Mouse (Mus musculus): ENCODE results near the gene Colq. TPM values are rescaled to one million over a fixed set of nuclear protein-coding genes. Genes with fewer than 3 reads are reported as not detected.

The Colq gene
- total RNA-seq, 2 experiments from 2014 or later, result not detected

DNA sequence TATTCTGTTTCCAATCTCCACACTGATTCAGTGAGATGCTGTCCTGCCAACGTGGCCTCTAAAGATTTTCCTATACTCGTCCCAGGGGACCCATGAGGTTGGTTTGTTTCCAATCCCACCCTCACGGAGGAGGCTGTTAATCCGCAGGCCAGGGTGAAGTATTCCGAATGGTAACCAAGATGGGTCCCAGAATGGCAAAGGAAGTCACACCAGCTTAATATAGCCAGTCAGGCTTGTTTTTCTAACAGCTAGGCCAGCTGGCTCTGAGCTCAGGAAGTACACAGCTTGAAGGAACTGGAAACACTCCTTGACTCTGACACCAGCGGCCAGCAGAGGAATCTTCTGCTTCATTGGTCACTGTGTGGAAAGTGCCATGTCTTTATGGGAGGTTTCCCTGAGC, 53.8 kb downstream of the Colq start:
- ATAC-seq (replicated peaks; ENCODE audit: low FRiP score, poor library complexity, severe bottlenecking), result no peak

DNA sequence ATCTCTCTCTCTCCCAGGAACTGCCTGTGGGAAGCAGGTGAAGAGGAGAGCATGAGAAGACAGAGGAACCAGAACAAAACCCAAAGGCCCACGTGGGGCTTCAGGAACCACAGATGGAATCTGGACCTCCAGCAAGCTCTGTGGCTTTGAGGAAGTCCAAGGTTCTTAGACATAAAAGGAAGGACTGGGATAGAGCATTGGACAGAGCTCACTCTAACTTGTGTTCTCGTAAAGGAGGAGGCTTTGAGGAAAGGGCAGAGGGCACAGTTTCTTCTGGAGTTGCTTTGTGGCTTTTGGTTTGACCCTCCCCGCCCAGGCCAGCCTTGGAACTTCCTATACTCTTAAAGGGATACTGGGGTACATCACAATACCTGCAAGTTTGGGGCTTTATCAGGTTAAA, 58.5 kb downstream of the Colq start:
- ATAC-seq (replicated peaks; ENCODE audit: low FRiP score, poor library complexity, severe bottlenecking), result no peak

DNA sequence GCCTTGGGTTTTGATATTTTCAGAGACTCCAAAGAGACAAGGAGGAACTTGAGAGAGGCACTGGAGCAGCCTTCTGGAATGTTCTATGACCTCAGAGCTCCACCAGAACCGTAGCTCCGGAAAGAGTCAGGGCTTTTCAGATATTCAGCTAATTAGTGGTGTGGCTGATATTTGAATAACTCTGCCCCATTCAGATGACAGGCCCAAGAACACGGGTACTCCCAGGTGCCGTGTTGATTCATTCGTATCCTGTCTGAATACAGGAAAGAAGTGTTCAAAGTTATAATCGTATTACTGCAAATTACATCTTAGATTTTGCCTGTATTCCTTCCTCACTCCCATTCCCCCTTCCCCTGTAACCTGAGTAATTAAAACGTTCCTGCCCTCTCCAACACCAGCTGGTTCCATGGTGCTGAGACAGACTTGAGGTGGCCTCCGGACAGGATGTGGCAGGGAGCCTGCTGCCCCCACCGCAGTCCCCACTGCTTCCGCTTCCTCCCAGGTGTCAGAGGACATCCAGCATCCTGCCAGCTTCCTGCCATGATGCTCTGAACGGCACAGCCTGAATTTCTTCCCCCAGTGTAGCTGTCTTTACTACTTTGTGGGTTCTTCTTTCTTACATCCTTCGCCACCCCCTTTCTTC, 59.5 kb downstream of the Colq start:
- ATAC-seq (replicated peaks; ENCODE audit: low FRiP score, poor library complexity, severe bottlenecking), result no peak

DNA sequence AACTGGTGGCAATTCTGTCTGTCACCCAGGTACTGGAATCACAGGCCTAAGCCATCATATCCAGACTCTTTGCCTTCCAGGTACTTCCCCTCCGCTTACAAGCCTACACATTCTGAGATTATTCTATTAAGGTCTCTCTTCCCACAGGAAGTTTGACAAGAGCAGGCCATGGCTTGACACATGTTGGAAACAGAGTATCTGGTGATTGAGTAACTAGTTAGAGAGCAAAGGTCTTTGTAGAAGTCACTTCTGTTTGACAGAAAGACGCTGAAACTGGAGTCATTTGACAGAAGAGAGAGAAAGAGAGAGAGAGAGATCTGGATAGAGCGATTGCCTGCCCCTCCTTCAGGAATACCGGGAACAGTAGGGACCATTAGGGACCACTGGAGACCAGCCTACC, 60.3 kb downstream of the Colq start:
- no peak for ATAC-seq (replicated peaks; ENCODE audit: low FRiP score, poor library complexity, severe bottlenecking)

DNA sequence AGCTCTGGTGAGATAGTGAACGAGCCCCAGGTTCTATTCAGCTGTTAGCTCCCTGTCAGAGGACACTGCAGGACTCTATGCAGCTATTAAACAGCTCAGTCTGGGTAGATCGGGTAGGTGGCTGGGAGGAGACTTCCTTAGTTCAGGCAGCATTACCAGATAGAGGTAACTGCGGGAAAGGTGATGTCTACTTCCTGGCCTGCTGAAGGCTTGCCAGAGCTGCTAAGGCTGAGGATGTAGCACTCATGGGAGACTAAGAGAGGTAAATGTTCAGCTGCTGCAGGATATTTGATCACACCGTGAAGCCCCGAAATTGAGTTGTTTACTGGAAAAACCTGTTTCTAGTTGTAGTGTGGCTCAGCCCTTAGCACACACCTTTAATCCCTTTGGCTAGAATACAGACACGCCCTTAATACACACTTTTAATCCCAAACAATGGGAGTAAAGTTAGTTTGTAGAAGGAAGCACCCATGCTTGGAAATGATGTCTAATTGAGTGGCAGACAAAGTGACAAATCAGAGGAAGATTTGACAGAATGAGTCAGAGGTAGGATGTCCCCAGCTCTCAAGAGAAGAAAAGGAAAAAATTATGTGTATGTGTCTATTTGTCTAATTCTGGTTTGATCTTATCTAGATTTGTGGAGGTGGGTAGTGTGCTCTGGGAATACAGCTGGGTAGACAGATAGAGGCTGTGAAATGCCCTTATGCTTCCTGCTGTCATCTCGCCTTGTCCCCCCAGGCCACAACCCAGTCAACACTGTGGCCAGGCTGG, 65.9 kb downstream of the Colq start:
- no peak for ATAC-seq (replicated peaks; ENCODE audit: low FRiP score, poor library complexity, severe bottlenecking)

DNA sequence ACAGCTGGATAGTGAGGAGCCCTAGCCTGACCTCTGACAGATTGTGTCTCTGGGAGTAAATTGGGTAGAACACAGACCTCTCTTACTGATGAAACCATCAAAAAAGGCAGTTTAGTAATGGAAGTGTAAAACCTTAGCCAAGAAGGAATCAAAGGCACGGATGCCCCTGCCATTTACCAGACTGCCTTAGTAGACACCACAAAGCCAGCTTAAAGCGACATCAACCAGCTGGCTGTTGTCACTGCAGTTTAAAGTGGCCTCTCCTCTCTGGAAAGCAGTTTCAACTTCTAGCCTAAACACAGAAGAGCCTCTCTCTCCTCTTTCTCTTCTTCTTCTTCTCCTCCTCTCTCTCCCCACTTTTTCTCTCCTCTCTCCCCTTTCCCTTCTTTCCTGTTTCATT, 69.8 kb downstream of the Colq start:
- ATAC-seq (replicated peaks; ENCODE audit: low FRiP score, poor library complexity, severe bottlenecking), result no peak

DNA sequence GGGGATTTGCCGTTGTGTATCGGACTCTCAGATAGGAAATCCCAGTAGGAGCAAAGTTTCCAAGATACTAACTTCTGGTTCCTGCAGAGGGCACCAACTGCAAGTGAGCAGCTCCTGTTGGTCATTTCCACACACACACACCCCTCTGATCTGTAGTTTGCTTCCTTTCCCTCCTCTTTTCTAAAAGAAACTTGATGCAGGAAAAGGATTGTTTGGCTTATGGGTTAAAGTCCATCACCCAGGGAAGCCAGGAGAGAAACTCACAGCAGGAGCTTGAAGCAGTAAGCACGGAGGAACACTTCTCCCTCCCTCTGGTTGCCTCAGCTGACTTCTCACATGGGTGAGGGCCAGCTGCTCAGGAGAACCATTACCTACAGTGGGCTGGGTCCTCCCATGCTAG, 72.0 kb downstream of the Colq start:
- no peak for ATAC-seq (replicated peaks; ENCODE audit: low FRiP score, poor library complexity, severe bottlenecking)

DNA sequence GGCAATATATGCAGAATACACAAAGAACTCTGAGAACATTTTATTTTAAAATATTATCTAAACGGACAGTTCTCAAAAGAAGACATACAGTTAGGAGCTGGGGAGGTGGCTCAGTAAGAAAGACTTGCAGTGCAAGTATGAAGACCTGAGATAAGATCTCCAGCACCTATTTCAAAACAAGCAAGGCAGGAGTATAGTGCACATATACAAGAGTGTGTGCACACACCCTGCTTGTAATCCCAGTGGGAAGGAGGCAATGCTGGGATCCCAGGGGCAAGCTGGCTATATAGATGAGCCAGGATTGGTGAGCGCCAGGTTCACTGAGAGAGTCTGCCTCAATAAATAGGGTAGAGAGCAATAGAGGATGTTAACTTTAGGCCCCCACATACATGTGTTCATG, 75.2 kb downstream of the Colq start:
- no peak for ATAC-seq (replicated peaks; ENCODE audit: low FRiP score, poor library complexity, severe bottlenecking)

DNA sequence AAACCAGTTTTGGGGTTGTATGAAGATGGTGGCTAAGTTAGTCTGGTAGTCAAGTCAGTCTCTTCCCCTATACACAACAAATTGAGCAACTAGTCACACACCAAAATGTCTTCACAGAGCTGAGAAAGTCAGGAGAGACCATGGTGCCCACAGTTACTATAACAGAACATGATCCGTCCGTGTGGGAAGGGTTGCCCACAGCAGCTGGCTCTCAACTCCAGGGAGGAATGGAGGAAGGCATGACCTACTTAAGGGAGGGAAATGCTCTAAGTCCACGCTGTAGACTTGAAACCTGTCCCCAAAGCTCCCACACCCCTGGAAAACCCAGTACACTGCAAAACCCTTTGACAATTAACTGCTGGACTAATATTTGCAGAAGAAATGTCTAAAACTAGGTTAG, 80.8 kb downstream of the Colq start:
- no peak for ATAC-seq (replicated peaks; ENCODE audit: low FRiP score, poor library complexity, severe bottlenecking)

DNA sequence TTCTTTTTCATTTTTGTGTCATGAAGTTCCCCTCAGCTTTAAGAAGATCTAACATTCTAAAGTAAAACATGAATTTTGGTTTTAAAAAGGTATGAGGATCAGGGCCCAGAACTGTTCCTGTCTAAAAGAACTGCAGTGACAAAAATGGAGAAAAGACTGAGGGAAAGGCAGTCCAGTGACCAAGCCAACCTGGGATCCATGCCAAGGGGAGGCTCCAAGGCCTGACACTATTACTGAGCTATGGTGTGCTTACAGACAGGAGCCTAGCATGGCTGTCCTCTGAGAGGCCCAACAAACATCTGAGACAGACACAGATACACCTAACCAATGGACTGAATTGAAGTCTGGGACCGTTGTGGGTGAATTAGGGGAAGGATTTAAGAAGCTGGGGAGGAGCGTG, 81.2 kb downstream of the Colq start:
- ATAC-seq (replicated peaks; ENCODE audit: low FRiP score, poor library complexity, severe bottlenecking), result no peak

DNA sequence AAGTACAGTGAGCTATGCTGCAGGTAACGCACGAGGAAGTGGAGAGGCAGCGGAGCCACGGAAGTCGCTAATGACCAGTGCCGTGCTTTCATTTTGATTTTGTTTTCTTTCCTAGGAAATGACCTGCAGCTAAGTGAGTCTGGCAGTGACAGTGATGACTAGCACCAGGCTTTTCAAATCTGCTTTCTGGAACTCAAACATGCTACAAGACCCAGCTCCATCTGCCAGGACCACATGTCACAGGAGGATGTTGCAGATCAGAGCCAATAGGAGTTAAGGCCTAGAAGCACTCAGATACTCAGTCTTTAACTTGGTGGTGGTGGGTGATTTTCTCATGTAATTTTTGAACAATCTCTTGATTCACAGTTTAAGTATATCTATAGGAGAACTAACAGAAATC, 84.7 kb downstream of the Colq start:
- ATAC-seq (replicated peaks; ENCODE audit: low FRiP score, poor library complexity, severe bottlenecking), result no peak

DNA sequence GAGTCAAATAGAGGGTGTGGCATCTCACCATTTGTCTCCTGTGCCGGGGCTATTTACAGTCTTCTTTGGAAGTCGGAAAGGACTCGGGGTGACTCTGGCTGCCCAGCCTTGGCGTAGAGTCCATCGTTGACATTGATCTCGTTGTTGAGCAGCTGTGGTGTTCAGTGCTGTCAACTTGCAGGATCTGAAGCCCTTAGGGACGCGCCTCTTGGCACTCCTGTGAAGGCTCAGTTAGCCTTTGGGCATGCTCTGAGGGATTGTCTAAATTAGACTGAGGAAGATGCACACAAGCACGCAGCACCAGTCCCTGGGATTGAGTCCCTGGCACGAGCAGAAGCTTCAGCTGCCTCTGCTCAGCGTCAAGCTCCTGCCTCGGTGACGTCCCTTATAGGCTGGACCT, 87.7 kb downstream of the Colq start:
- ATAC-seq (replicated peaks; ENCODE audit: low FRiP score, poor library complexity, severe bottlenecking), result no peak

DNA sequence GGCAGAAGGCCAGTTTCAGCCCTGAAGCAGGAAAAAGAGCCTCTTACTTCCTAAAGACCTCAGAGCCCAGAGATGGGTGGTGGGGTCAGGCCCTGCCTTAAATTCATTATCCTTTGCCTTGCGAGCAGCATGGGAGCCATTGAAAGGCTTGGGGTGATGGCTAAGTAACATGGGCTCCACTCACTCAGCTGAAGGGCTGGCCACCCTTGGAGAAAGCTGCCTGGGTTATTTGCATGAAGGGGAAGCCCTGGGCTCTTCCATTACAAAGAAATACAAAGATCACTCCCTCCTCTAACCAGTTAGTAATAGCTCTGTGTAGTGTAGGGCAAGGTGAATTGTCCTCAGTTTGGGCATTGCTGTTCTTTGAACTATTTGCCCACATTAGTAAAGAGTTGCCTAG, 91.6 kb downstream of the Colq start:
- ATAC-seq (replicated peaks; ENCODE audit: low FRiP score, poor library complexity, severe bottlenecking), result no peak

DNA sequence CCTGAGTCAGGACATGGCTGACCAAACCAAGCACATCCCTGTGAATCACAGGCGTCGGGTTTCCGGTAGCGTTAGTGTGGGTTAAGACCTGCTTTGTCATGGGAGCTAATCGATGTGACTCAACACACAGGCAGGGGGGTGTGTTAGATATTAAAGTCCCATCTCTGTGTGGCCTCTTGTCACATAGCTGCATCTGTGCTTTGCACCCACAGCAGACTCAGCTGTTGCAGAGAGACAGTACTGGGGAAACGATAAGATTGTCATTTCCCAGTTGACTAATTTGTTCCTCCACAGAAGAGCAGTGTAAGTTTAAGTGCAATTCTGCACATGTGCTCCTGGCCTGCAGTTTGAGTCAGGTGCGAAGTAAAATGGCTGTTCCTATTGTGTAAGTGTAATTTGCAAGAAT, 94.9 kb downstream of the Colq start:
- peak; percentile 62 for ATAC-seq (replicated peaks; ENCODE audit: low FRiP score, poor library complexity, severe bottlenecking)

DNA sequence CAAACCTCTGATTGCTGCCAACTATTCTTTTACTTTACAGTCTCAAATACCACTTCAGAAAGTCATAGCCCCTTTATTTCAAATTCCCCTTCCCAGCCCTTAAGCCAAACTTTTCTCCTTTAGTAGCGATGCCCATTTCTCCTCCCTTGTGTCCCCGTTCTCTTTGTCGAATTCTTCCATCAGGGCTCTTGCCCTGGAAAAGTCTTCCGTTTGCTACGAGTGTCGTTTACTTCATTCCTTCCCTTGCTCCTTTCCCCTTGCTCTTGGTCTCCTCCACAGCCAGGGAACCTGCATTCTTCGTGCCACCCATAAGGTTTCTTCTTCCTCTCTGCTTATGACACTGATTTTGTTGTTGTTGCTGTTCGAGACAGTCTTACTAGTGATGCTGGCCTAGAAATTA, 95.6 kb downstream of the Colq start:
- ATAC-seq (replicated peaks; ENCODE audit: low FRiP score, poor library complexity, severe bottlenecking), result 0 out of 2 replicates have a peak, but pooled peaks have one; percentile 6

DNA sequence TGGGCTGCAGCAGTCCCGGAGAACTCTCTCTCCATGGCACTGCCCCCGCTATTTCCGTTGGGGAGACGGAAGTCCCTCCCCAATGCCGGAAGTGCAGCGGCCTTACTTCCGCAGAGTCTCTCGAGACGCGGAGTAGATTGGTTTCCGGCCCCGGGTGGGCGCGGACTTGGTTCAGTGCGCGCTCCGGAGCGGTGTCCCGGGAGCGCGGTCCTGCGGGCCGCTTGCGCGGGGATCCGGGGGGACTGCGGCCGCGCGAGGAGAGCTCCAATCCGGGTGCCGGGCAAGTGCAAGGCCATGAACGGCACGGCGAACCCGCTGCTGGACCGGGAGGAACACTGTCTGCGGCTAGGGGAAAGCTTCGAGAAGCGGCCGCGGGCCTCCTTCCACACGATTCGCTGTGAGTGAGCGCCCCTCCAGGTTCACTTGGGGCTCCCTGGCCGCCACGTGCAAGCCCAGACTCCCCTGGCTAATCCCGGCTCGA, 96.1 kb downstream of the Colq start, which contains the start of gene Mettl6:
Mettl6 (minus strand) TSS at position 66 of the 481 bp plus-strand sequence.
- peak; percentile 94 for ATAC-seq (replicated peaks; ENCODE audit: low FRiP score, poor library complexity, severe bottlenecking)

DNA sequence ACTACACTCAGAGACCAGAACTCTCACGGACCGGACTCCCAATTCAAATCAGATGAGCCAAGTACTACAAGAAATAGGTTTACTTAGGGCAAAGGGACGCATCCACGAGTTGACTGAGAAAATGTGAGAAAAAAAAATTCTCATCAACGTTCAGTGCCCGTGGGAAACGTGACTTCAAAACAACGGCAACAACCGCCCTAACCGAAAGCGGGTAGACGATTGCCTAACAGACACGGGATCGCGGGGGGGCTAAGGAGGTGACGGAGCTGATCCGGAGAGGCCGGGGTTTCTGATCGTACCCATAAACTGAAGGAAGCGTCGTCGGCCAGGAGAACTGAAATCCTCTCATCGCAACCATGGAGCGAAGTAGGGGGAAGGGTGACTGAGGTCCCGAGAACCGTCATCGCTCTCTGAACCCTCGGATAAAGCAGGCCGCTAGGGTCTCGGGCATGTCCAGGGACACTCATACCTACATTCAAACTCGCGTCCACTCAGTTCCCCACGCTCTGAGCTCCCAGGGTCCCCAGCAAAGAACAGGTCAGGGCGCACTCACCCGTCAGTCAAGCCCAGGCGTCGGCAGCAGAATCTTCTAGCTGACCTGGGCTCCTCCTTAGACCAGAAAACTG, 96.7 kb downstream of the Colq start, which contains the start of gene Eaf1:
Eaf1 (plus strand) TSS at position 51 of the 626 bp plus-strand sequence.
- peak; percentile 59 for ATAC-seq (replicated peaks; ENCODE audit: low FRiP score, poor library complexity, severe bottlenecking)

DNA sequence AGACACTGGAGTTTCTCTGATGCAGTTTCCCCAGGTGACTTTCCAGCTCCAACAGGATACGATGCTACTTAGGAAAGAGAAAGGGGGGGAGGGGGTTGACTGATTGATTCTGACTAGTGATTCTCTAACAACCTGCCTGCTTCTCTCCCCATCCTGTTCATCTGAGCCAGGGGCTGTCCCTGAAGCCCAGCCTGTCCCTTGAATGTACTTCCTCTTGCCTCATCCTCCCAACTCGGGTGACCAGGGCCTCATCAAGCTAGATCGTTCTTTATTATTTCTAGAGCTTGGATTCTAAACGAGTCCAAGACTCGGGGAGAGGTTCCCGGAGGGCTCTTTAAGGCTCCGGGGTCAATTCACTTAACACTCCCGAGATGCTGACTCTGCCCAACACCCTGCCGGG, 97.2 kb downstream of the Colq start:
- ATAC-seq (replicated peaks; ENCODE audit: low FRiP score, poor library complexity, severe bottlenecking), result no peak

DNA sequence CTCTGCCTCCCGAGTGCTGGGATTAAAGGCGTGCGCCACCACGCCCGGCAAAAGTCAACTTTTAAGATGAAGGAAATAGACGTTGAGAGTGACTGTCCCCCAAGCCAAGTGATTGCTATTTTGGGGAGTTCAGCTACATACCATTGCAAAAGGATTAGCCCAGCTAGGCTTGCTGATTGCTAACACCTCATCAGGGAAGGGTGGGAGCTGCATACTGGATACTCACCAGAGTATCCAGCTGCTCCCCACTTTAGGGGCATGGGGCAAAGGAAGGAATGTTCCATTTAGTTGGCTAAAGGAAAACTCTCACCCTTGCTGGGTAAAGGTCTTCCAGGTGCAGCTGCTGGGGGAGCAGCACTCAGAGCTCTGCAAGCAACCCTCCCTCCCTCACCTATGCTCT, 103.1 kb downstream of the Colq start:
- ATAC-seq (replicated peaks; ENCODE audit: low FRiP score, poor library complexity, severe bottlenecking), result no peak

DNA sequence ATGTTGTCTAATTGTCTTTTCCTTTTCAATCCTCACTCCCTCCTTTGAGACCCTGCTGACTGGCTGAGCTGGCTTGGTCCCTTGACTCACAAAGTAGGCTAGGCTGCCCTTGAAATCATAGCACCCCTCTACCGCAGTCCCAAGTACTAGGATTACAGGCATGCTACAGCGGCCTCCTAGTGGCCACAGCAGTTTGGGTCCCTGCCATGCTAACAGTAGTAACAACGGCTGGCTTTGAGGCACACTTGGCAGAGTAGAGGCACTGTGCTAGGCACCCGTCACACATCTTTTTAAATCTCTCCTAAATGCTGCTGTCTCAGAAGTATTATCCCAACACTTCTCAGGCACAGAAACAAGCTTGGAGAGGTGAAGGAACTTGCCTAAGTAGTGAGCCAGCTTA, 104.7 kb downstream of the Colq start:
- no peak for ATAC-seq (replicated peaks; ENCODE audit: low FRiP score, poor library complexity, severe bottlenecking)

DNA sequence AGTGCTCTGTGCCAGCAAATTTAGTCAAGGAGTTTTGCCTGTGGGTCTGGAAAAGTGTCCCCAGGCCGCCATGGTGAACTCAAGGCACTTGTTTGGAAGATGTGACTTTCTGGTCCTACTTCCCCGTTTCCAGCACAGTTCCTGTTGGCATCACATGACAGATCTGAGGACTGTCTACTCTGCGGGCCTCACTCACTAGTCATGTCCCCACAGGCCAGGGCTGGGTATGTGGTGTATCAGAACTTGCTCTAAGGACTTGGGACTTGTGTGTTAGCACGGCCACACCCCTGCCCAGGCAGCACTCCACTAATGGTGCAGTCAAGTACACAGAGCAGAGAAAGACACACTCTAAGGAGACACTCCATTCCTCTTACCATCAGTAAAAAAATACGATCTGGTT, 108.7 kb downstream of the Colq start:
- ATAC-seq (replicated peaks; ENCODE audit: low FRiP score, poor library complexity, severe bottlenecking), result no peak
